Mouse (Mus musculus): ENCODE results near the gene Afdn. TPM values are rescaled to one million over a fixed set of nuclear protein-coding genes. Genes with fewer than 3 reads are reported as not detected.

Gene Afdn
- polyA plus RNA-seq, 1 experiment from 2014 or later = 10.4 TPM

DNA sequence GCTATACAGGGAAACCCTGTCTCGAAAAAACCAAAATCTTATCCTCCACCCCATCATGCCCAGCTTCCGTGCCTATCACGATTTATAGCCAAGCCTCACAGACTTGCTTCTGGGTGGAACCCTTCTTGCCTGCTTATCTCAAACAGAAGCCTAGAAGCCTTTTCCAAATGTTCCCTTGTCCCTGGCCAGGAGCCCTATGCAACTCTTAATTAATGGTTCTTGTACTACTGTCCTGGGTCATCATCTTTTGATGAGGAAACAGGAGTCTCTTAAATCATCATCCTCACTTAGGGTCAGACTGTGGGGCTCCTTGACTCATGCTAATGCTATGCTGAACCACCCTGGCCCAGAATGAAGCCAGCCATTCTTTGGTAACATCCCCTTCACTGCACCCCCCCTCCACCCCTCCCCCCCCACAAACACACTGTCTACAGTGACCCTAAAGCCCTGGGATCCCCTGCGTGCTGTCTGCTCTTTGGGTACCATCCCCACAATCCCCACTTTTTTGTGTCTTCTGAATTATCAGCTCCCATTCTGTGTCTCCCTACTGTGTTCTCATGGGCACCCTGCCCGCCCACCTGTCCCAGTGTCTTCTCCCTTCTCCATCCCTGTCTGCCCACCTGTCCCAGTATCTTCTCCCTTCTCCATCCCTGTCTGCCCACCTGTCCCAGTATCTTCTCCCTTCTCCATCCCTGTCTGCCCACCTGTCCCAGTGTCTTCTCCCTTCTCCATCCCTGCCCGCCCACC, 29.2 kb upstream of the Afdn start:
- Histone ChIP-seq H3K79me2 (ENCODE audit: inconsistent target) (no peaks in the 10 kb centered on the region), H3K36me3 (ENCODE audit: inconsistent target) (no peaks in the 10 kb centered on the region), H3K27ac (no peak overlapping the region), H3K4me3 (ENCODE audit: inconsistent target) (no peak overlapping the region)
- 100% methylated on average over 5 of the region's 6 CpGs for WGBS (ENCODE audit: missing documents)

- no peak overlapping the region for H3K4me3 ChIP-seq (ENCODE audit: inconsistent target)
- 27% methylated on average over 4 of the region's 4 CpGs for WGBS (ENCODE audit: missing documents)
- H3K27ac ChIP-seq = no peak overlapping the region
- no peaks in the 10 kb centered on the region for H3K36me3 ChIP-seq (ENCODE audit: inconsistent target)
- H3K79me2 ChIP-seq (ENCODE audit: inconsistent target) = no peaks in the 10 kb centered on the region
Observed at GRCm38 (mm10) chr17:13731727-13732112, 28.6 kb upstream of the Afdn start.

GRCm38 (mm10) chr17:13732685-13733084, 27.7 kb upstream of the Afdn start:
- no peak overlapping the region for H3K4me3 ChIP-seq (ENCODE audit: inconsistent target)
- H3K27ac ChIP-seq = no peak overlapping the region
- no peaks in the 10 kb centered on the region for H3K79me2 ChIP-seq (ENCODE audit: inconsistent target)
- WGBS (ENCODE audit: missing documents) = 94% methylated on average over 8 of the region's 8 CpGs
- no peaks in the 10 kb centered on the region for H3K36me3 ChIP-seq (ENCODE audit: inconsistent target)

DNA sequence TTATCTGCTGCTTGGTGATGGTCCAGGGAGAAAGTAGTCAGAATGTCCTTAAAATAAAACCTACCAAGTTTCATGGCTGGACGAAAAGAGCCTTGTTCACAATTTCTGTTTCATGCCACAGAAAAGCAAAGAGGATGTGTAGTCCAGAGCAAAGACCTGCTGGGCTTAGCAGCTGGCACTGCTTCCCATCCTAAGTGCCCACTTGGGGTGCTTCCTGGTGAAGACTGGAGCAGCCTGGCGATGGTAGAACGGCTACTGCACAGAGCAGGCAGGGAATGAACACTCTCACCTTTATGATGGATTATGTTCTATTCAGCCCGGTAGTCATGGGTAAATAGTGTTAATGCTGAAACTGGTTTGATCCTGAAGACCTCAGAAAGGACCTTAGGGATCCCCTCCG, 26.4 kb upstream of the Afdn start:
- no peak overlapping the region for H3K27ac ChIP-seq
- H3K79me2 ChIP-seq (ENCODE audit: inconsistent target) = no peaks in the 10 kb centered on the region
- 98% methylated on average over 5 of the region's 5 CpGs for WGBS (ENCODE audit: missing documents)
- H3K4me3 ChIP-seq (ENCODE audit: inconsistent target) = no peak overlapping the region
- H3K36me3 ChIP-seq (ENCODE audit: inconsistent target) = no peaks in the 10 kb centered on the region

DNA sequence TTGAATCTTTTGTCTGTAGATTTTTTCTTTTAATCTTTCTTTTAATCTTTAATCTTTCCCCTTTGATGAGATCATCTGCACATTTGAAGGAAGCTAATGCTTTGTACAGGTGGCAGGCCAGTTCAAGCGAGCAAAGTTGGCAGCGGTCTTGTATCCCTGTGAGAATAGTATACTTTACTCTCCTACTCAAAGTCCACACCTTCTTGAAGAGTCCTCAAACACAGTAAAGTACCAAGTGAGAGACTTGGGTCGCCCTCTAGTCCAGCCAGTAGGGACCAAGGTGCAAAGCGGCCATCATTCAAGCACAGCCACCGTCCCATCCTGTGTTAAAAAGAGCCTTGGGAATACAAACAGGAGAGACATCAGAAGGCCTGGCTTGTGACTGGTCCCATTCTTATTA, 25.3 kb upstream of the Afdn start:
- Histone ChIP-seq H3K4me3 (ENCODE audit: inconsistent target) (no peak overlapping the region), H3K79me2 (ENCODE audit: inconsistent target) (no peaks in the 10 kb centered on the region), H3K36me3 (ENCODE audit: inconsistent target) (no peaks in the 10 kb centered on the region), H3K27ac (no peak overlapping the region)
- 96% methylated on average over 5 of the region's 5 CpGs for WGBS (ENCODE audit: missing documents)

DNA sequence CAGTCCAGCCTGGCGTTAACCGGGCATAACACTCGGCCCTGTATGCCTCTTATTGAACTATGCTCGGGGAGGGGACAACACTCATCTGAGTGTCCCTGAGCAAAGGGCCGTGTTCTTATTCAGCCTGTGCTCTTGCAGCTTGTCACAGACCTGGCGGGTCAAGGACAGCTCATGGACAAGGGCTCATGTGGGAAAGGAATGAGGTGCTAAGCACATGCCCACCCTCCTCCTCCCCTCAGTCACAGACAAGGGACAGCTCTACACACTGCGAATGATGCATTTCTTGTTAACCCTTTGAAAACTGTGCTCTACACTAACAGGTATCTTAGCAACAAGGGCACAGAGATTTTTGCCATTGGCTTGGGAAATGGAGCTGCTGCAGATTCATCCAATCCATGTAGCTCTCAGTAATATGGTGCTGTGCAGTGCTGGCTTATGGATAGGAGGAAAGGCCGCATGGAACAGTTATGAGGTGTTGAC, 24.5 kb upstream of the Afdn start:
- H3K4me3 ChIP-seq (ENCODE audit: inconsistent target) = no peak overlapping the region
- no peak overlapping the region for H3K27ac ChIP-seq
- no peaks in the 10 kb centered on the region for H3K36me3 ChIP-seq (ENCODE audit: inconsistent target)
- WGBS (ENCODE audit: missing documents) = 89% methylated on average over 8 of the region's 8 CpGs
- H3K79me2 ChIP-seq (ENCODE audit: inconsistent target) = no peaks in the 10 kb centered on the region

- Histone ChIP-seq H3K4me3 (ENCODE audit: inconsistent target) (no peak overlapping the region), H3K79me2 (ENCODE audit: inconsistent target) (no peaks in the 10 kb centered on the region), H3K27ac (no peak overlapping the region), H3K36me3 (ENCODE audit: inconsistent target) (no peaks in the 10 kb centered on the region)
- WGBS (ENCODE audit: missing documents) = 90% methylated on average over 6 of the region's 6 CpGs
Observed at GRCm38 (mm10) chr17:13737336-13737735, 23.0 kb upstream of the Afdn start.

- no peaks in the 10 kb centered on the region for H3K79me2 ChIP-seq (ENCODE audit: inconsistent target)
- H3K4me3 ChIP-seq (ENCODE audit: inconsistent target) = no peak overlapping the region
- H3K27ac ChIP-seq = no peak overlapping the region
- no peaks in the 10 kb centered on the region for H3K36me3 ChIP-seq (ENCODE audit: inconsistent target)
- WGBS (ENCODE audit: missing documents) = 39% methylated on average over 7 of the region's 7 CpGs
Observed at GRCm38 (mm10) chr17:13738121-13738776, 22.1 kb upstream of the Afdn start.

GRCm38 (mm10) chr17:13738916-13739315, 21.4 kb upstream of the Afdn start:
- H3K36me3 ChIP-seq (ENCODE audit: inconsistent target) = no peaks in the 10 kb centered on the region
- WGBS (ENCODE audit: missing documents) = 60% methylated on average over 2 of the region's 2 CpGs

DNA sequence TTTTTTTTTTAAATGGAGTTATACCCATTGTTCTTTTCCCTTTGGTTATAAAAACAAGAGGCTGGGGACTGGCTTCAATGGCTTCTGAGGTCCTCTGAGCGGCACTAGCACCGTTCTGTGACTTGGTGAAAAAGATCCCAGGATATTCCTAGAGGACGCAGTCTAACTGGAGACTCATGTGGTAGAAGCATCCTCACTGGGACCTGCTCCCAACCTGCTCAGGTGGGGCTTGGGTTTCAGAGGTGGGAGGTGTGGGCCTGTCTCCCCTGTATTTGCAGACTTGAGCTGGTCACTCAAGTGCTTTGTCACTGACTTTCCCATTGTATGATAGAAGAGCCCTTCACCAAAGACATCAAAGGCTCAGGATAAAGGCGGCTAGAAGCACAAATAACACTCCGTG, 20.4 kb upstream of the Afdn start:
- no peak overlapping the region for H3K27ac ChIP-seq
- H3K4me3 ChIP-seq (ENCODE audit: inconsistent target) = no peak overlapping the region
- no peaks in the 10 kb centered on the region for H3K79me2 ChIP-seq (ENCODE audit: inconsistent target)
- 96% methylated on average over 5 of the region's 5 CpGs for WGBS (ENCODE audit: missing documents)
- no peaks in the 10 kb centered on the region for H3K36me3 ChIP-seq (ENCODE audit: inconsistent target)

More at GRCm38 (mm10) chr17:13738916-13739315, 21.4 kb upstream of the Afdn start:
- Histone ChIP-seq H3K27ac (no peak overlapping the region), H3K79me2 (ENCODE audit: inconsistent target) (no peaks in the 10 kb centered on the region), H3K4me3 (ENCODE audit: inconsistent target) (no peak overlapping the region)

DNA sequence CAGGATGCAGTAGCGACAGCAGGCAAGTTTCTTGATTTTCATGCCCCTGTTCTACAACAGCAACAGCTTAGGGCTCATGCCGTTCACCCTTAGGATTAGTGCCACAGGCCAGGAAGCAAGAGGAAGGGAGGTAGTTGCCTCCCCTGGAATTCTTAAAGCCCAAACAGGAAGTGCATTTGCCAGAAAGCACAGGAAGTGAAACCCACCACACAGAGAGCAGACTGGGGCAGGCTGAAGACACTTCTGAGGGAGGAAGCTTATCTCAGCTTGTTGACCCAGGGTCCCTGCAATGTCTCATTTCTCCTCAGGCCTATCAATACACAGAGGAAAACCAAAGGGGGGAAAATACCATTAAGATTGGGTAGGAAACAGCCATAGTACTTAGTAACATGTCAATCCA, 19.5 kb upstream of the Afdn start:
- Histone ChIP-seq H3K79me2 (ENCODE audit: inconsistent target) (no peaks in the 10 kb centered on the region), H3K27ac (no peak overlapping the region), H3K4me3 (ENCODE audit: inconsistent target) (no peak overlapping the region), H3K36me3 (ENCODE audit: inconsistent target) (no peaks in the 10 kb centered on the region)
- 46% methylated on average over 2 of the region's 2 CpGs for whole genome bisulfite sequencing (ENCODE audit: missing documents)

- WGBS (ENCODE audit: missing documents) = 61% methylated on average over 7 of the region's 7 CpGs
- H3K27ac ChIP-seq = no peak overlapping the region
- no peak overlapping the region for H3K4me3 ChIP-seq (ENCODE audit: inconsistent target)
- no peaks in the 10 kb centered on the region for H3K79me2 ChIP-seq (ENCODE audit: inconsistent target)
- no peaks in the 10 kb centered on the region for H3K36me3 ChIP-seq (ENCODE audit: inconsistent target)
Observed at GRCm38 (mm10) chr17:13741611-13742010, 18.7 kb upstream of the Afdn start.

DNA sequence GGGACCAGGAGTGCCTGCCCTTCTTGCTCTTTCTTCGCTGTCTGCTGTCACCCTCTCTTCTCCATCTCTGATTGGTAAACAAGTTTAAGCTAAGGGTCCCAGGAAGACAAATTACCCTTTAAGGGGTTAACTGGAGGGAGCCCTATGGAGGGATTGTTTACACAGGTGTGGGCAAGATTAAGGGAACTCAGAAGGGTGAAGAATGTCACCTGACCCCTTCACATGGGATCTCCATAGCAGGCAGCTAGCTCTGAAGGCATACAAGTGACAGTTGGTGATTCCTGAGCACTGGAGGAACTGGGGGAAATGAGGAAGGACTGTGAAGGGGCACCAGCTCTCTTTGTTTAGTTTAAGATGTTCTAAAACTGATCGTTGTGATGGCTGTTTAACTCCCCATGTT, 18.0 kb upstream of the Afdn start:
- H3K79me2 ChIP-seq (ENCODE audit: inconsistent target) = no peaks in the 10 kb centered on the region
- 53% methylated on average over 2 of the region's 2 CpGs for WGBS (ENCODE audit: missing documents)
- no peak overlapping the region for H3K27ac ChIP-seq
- H3K36me3 ChIP-seq (ENCODE audit: inconsistent target) = no peaks in the 10 kb centered on the region
- no peak overlapping the region for H3K4me3 ChIP-seq (ENCODE audit: inconsistent target)

GRCm38 (mm10) chr17:13742941-13743708, 17.2 kb upstream of the Afdn start:
- WGBS (ENCODE audit: missing documents) = 94% methylated on average over 7 of the region's 7 CpGs
- Histone ChIP-seq H3K36me3 (ENCODE audit: inconsistent target) (no peaks in the 10 kb centered on the region), H3K79me2 (ENCODE audit: inconsistent target) (no peaks in the 10 kb centered on the region), H3K4me3 (ENCODE audit: inconsistent target) (no peak overlapping the region), H3K27ac (no peak overlapping the region)

DNA sequence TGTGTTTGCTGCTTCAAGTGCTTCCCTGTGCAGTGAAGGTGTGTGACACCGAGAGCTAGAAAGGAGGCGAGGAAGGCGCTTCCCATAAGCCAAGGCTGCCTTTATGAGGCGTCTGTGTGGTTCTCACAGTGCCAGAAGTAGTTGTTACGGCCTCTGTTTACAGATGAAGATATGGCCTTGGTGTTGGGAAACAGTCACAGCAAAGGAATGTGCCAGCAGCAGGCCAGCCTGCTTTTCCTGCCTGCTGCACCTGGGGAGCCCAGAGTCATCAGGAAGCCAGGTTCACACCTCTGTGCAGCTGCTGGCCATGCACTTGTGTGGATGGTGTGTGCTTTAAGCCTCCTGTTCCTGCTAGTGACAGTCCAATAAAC, 16.6 kb upstream of the Afdn start:
- Histone ChIP-seq H3K27ac (no peak overlapping the region), H3K79me2 (ENCODE audit: inconsistent target) (no peaks in the 10 kb centered on the region), H3K36me3 (ENCODE audit: inconsistent target) (no peaks in the 10 kb centered on the region), H3K4me3 (ENCODE audit: inconsistent target) (no peak overlapping the region)
- 88% methylated on average over 5 of the region's 5 CpGs for WGBS (ENCODE audit: missing documents)
